Mouse (Mus musculus): ENCODE data around the gene Olfr448.

The Olfr448 gene

DNA sequence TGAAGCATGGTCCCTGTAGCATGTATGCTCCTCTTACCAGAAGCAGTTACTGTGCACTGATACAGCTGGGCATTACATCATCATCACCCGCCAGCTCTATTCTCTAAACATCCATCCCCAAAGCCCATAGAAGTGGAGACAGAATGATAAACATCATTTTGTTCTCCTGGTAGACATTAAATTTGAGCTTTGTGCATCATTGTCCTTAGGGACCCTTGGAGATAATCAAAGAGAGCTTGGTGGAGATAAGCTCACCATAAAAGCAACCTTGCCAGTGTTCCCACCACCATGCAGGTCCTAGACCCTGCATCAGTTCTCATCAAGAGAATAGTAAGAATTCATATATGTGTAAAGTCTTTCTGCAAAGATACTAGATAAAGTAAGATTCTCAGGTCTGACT lies at the start of gene Olfr448:
Olfr448 (plus strand) TSS at position 301 of the 400 bp plus-strand sequence.
- no peak for DNase-seq

GRCm38 (mm10) chr6:42860222-42860819 lies 29.9 kb upstream of the Olfr448 start:
- DNase-seq: peak; percentile 34 to 47

DNA sequence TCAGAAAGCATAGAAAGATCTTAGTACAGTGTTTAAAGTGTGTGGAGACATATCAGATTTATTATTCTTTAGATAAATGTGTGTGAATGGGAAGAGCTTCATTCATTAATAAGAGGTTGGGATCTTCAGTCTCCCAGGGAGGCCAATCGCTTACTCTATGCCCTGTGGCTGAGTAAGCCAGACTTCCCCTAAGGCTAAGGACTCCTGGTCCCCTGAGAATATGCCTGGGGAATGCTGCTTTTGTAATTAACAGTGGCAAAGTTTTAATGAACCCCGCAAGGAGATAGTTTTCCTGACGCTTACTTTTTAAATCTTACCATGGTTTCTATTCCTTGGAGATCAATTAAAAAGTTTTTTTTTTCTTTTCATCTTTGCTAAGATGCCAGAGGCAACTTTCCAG lies 20.5 kb upstream of the Olfr448 start:
- no peak for DNase-seq

- no peak for DNase-seq
Measured at GRCm38 (mm10) chr6:42876323-42876722, 13.9 kb upstream of the Olfr448 start.

DNA sequence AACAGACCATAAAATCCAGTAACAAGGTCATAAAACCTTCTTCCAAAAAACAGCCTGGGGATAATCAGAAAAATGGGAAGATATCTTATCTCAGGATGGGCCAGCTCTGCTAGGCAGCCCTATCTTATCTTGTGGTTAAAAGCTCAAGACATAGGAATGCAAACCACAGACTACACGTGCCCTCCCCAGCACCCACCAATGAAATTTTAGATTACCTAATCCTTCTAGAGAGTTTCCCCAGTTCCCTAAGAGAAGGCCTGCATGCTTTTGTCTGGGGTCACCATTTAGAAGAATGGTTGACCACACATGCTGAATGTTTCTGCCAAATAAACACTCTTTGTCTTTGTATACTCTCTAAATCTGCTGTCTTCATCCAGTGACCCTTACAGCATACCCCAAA lies 10.1 kb downstream of the Olfr448 start:
- DNase-seq: no peak

DNA sequence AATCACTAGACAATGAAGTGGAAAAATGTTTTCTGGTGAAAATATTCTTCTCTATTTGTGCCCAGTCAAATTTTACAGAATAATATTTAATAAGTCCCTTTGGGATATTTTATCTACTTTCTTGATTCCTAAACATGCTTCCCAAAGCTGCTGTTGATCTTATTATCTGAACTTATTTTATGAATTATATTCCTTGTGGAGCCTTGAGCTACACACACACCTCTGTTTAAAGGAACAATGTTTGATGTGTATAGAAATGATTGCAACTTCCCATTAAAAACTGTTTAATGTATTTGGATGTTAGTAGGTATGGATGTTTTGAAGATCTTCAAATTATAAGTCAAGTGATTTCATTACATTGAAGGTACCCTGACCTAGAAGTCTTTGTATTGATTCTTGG lies 18.3 kb downstream of the Olfr448 start, which contains the start of gene Olfr447:
Olfr447 (plus strand) TSS at position 301 of the 400 bp plus-strand sequence.
- no peak for DNase-seq

DNA sequence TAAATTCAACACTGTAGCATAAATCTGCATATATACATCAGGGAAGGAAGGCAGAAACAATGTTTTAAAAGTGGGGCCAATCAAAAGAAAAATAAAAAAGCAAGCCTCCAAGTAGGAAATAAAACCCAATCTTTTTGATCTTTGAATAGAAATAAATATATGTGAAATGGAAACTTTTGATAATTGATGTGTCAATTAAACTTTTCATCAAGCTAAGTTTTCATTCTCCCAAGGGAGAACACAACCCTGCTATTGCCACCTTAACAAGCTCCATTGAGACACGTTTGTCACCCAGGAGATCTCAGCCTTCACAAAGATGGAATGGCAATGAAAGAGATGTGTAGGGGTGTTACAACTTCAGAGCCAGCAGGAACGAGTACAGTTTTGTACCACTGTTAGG lies 30.8 kb downstream of the Olfr448 start, which contains the start of gene Olfr446:
Olfr446 (plus strand) TSS at position 301 of the 400 bp plus-strand sequence.
- no peak for DNase-seq

Data from kidney, postnatal 36 days (tissue).